Mouse (Mus musculus) limb, embryonic 13.5 days (tissue): ENCODE measurements around the gene Eif4e2. TPM values are rescaled to one million over a fixed set of nuclear protein-coding genes. Genes with fewer than 3 reads are reported as not detected.

ENCODE experiments used
- ATAC-seq: fragments of 200-750 bp; cut with Nextera tagmentation; 2 replicates; pipeline ENCODE4 v1.8.0; 2017; ENCODE audit warnings: low read depth, moderate number of reproducible peaks, moderate TSS enrichment; ENCODE audit not compliant: low FRiP score
- H3K27ac ChIP-seq: fragments of 300-500 bp; sonication (generic); 2 replicates; pipeline ENCODE4 v1.5.1; 2015; ENCODE audit warnings: inconsistent platforms, mild to moderate bottlenecking, moderate library complexity
- H3K27me3 ChIP-seq: fragments of 300-500 bp; sonication (generic); 2 replicates; pipeline ENCODE4 v1.6.1; 2015; ENCODE audit warnings: mild to moderate bottlenecking, inconsistent platforms
- H3K36me3 ChIP-seq: fragments of 300-500 bp; sonication (generic); 2 replicates; pipeline ENCODE4 v1.6.1; 2015; ENCODE audit warnings: inconsistent platforms, mild to moderate bottlenecking, moderate library complexity
- H3K4me1 ChIP-seq: fragments of 300-500 bp; sonication (generic); 2 replicates; pipeline ENCODE4 v1.6.1; 2015; ENCODE audit warnings: inconsistent platforms
- H3K4me2 ChIP-seq: fragments of 300-500 bp; sonication (generic); replicated peaks from 2 replicates; pipeline ENCODE4 v1.6.1; 2015; ENCODE audit warnings: inconsistent platforms, mild to moderate bottlenecking, moderate library complexity
- H3K4me3 ChIP-seq: fragments of 300-500 bp; sonication (generic); 2 replicates; pipeline ENCODE4 v1.5.1; 2015; ENCODE audit warnings: moderate library complexity, mild to moderate bottlenecking, inconsistent platforms
- H3K9ac ChIP-seq: fragments of 300-500 bp; sonication (generic); 2 replicates; pipeline ENCODE4 v1.6.1; 2015; ENCODE audit warnings: mild to moderate bottlenecking, inconsistent platforms
- H3K9me3 ChIP-seq: fragments of 300-500 bp; sonication (generic); 2 replicates; pipeline ENCODE4 v1.6.1; 2016; ENCODE audit warnings: inconsistent platforms
- WGBS: fragments of 180-500 bp; shearing (Covaris S2); methylation state at CpG from one replicate; pipeline ENCODE4 v1.1.7; 2015; 5-methylcytosine and 5-hydroxymethylcytosine counted together
- polyA plus RNA-seq: library from polyadenylated mRNA; unstranded; fragments of >200 nt; fragmentation: Nextera tagmentation; extraction: Ambion mirVana; gene quantifications from 2 replicates; pipeline ENCODE4 v1.2.1, GENCODE M21; 2015

Eif4e2 gene
- polyA plus RNA-seq, 1 experiment from 2014 or later = 178 TPM

DNA sequence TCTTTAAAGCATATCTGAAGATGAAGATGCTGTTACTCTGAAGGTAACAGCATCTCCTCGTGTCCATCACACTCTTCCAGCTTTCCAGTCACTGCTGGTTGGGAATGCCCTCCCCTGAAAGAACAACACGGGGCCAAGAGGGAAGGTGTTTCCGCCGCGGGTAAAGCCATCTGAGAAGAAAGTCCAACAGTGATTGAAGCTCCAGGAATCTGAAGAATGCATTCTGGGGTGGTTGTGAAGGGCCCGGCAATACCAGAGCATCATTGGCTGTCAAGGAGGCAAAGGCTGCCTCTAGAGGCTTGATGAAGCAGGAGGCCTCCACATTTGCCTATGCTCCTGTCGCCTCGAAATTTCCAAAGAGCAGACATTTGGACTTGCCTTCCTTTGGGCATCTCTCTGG, 25.3 kb downstream of the Eif4e2 start:
- Histone ChIP-seq H3K9ac (no peak overlapping the region), H3K4me3 (no peak overlapping the region), H3K36me3 (peaks cover 49% of the 10 kb centered on the region), H3K4me1 (no peaks in the 10 kb centered on the region), H3K4me2 (no peak overlapping the region), H3K27me3 (no peaks in the 10 kb centered on the region), H3K9me3 (no peaks in the 10 kb centered on the region), H3K27ac (no peak overlapping the region)
- no peak for ATAC-seq
- WGBS = 76% methylated on average over 8 of the region's 8 CpGs

DNA sequence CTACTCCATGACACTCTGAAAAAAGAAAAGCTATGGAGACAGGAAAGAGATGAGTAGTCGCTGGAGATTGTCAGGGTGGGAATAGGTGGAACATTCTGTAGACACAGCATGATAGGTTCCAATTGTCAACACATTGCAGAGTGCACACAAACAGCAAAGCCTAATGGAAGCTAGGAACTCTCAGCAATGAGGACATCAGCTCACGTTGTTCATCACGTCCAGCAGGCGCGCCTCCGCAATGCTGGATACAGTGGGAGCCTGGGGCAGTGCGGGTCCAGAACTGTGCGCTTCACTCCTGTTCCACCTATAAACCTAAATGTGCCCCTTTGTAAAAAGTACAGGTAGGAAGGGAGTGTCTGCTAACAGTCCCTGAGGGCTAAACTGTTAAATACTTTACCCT, 29.3 kb downstream of the Eif4e2 start:
- 81% methylated on average over 8 of the region's 8 CpGs for WGBS
- H3K27me3 ChIP-seq = no peaks in the 10 kb centered on the region
- H3K9ac ChIP-seq = no peak overlapping the region
- peaks cover 13% of the 10 kb centered on the region for H3K36me3 ChIP-seq
- H3K27ac ChIP-seq = no peak overlapping the region
- H3K9me3 ChIP-seq = no peaks in the 10 kb centered on the region
- H3K4me1 ChIP-seq = 0 out of 2 replicates have a peak, but pooled peaks cover 2% of the 10 kb centered on the region
- no peak overlapping the region for H3K4me2 ChIP-seq
- no peak overlapping the region for H3K4me3 ChIP-seq
- ATAC-seq = no peak

DNA sequence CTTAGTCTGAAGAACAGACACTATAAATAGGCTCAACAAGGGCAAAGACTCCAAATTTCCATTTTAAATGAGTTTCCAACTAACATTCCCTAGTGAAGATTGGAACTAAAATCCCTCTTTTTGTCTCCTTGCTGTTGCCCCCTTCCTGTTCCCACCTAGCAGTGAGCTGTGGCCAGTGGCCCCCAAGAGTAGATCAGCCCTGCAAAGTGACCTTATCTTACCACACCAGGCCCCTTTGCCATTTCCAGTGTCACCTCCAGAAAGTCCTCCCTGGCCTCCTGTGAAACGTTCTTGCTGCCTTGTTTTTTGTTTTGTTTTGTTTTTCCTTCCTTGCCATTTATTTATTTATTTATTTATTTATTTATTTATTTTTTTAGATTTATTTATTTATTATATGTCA, 31.7 kb downstream of the Eif4e2 start:
- no peaks in the 10 kb centered on the region for H3K36me3 ChIP-seq
- no peak overlapping the region for H3K27ac ChIP-seq
- H3K9ac ChIP-seq = no peak overlapping the region
- no peaks in the 10 kb centered on the region for H3K27me3 ChIP-seq
- H3K4me2 ChIP-seq = no peak overlapping the region
- 0 out of 2 replicates have a peak, but pooled peaks cover 2% of the 10 kb centered on the region for H3K4me1 ChIP-seq
- H3K9me3 ChIP-seq = no peaks in the 10 kb centered on the region
- 40% methylated on average over 1 of the region's 1 CpGs for WGBS
- H3K4me3 ChIP-seq = no peak overlapping the region
- no peak for ATAC-seq

DNA sequence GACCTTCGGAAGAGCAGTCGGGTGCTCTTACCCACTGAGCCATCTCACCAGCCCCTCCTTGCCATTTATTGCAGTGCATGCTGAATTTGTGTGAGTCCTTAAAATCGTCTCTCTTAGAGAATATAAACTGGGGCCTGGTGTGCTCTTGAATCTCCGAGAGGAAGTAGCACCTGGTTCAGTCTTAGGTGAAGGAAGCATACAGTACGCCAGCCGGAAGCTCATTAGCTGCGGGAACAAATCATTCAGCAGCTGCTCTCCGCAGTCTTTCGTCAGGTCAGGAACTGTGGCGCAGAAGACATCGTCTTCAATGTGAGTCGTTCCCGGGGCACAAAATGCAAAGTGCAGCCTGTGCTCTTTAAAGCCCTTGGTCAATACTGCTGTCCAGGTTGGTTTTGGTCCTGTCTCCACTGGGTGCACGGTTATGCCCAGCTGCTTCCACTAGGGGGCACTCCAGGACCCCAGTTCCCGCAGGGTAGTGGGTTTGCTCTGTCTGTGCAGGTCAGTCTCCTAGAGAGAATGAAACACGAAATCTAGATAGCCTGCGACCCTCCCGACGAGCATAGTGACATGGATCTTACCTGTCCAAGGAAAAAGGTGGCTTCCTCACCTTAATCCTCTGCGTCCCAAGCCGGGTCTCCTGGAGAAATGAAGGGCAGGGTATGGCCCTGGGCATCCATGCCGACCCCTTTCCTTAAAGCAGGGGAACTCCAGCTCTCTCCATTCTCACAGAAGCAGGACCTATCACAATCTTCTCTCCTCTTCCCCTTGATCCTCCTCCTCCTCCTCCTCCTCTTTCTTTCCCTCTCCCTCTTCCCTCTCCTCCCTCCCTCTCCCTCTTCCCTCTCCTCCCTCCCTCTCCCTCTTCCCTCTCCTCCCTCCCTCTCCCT, 32.5 kb downstream of the Eif4e2 start:
- H3K4me2 ChIP-seq = peak overlapping the region; percentile 48
- WGBS = 23% methylated on average over 22 of the region's 22 CpGs
- no peaks in the 10 kb centered on the region for H3K36me3 ChIP-seq
- H3K9me3 ChIP-seq = no peaks in the 10 kb centered on the region
- H3K4me1 ChIP-seq = 0 out of 2 replicates have a peak, but pooled peaks cover 2% of the 10 kb centered on the region
- H3K9ac ChIP-seq = no peak overlapping the region
- no peak overlapping the region for H3K27ac ChIP-seq
- no peaks in the 10 kb centered on the region for H3K27me3 ChIP-seq
- peak; percentile 79 for ATAC-seq
- peak overlapping the region; percentile 5; the same call in 1 of the 2 replicates for H3K4me3 ChIP-seq

DNA sequence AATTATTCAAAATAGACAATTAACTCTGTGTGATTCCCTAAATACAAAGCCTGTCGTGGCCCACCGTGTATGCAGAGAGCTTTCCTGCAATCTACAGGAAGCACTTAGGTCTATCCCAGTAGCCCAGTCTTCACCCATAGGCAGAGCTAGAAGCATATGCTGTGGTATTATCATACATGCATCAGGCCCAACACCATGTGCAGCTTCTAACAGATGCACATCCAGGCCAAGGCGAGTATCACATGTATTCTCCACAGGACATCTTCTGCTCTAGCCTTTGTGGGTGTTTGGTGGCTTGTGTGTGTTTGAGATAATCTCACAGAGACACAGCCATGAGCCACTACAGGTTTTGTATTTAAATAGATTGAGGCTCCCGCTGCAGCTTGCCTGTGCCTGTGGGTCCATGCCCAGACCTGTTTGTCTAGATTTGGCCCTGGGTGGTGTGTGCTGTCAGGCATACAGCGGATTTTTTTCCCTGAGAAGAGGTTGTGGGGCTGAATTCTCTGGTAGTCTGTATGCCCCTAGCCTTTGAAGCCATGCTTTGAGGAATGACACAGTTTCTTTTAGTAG, 38.4 kb downstream of the Eif4e2 start:
- 76% methylated on average over 5 of the region's 5 CpGs for WGBS
- Histone ChIP-seq H3K4me1 (no peaks in the 10 kb centered on the region), H3K4me2 (no peak overlapping the region), H3K27ac (no peak overlapping the region), H3K4me3 (no peak overlapping the region), H3K27me3 (0 out of 2 replicates have a peak, but pooled peaks cover 2% of the 10 kb centered on the region), H3K9ac (no peak overlapping the region), H3K36me3 (no peaks in the 10 kb centered on the region), H3K9me3 (no peaks in the 10 kb centered on the region)
- ATAC-seq = no peak

DNA sequence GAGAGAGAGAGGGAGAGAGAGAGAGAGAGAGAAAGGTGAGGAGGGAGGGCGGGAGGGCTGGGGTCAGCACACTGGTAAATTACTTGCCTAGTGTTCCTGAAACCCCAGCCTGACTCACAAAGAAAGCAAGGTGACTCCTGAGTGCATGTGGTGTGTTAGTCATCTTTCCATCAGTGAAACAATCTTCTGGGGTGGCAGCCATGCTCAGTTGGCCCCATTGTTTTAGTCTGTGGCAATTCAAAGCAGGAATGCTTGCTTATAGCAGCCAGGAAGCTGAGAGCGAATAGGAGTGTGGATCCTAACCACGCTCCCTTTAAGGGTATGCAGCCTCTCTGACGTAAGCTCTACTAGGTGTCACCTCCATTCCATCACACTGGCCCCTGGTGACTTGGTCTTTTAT, 41.5 kb downstream of the Eif4e2 start:
- Histone ChIP-seq H3K27me3 (peaks cover 30% of the 10 kb centered on the region), H3K36me3 (no peaks in the 10 kb centered on the region), H3K9ac (no peak overlapping the region), H3K9me3 (no peaks in the 10 kb centered on the region), H3K27ac (no peak overlapping the region), H3K4me1 (no peaks in the 10 kb centered on the region), H3K4me2 (no peak overlapping the region), H3K4me3 (no peak overlapping the region)
- WGBS = 60% methylated on average over 4 of the region's 4 CpGs
- no peak for ATAC-seq

DNA sequence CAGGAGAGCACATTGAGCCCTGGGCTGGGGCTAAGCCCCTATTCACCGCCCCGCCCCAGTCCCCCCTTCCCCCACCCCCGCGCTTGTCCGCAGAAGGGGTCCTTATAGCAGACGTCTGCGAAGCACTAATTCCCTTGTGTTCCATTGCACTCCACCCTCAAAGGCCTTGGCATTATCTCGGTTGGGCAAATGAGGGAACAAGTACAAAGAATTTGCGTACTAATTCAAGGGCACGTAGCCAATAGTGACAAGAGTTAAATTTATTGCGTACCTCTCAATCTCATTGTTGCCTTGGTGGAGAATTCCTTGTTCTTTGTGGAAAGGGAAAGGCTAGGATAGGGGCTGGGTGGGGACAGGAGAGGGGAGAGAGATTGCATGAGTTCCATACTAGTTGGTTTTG, 44.0 kb downstream of the Eif4e2 start:
- Histone ChIP-seq H3K36me3 (no peaks in the 10 kb centered on the region), H3K9ac (no peak overlapping the region), H3K4me2 (no peak overlapping the region), H3K4me3 (no peak overlapping the region), H3K9me3 (no peaks in the 10 kb centered on the region), H3K4me1 (no peaks in the 10 kb centered on the region), H3K27me3 (peaks cover 54% of the 10 kb centered on the region), H3K27ac (no peak overlapping the region)
- 17% methylated on average over 11 of the region's 11 CpGs for WGBS
- ATAC-seq = no peak

DNA sequence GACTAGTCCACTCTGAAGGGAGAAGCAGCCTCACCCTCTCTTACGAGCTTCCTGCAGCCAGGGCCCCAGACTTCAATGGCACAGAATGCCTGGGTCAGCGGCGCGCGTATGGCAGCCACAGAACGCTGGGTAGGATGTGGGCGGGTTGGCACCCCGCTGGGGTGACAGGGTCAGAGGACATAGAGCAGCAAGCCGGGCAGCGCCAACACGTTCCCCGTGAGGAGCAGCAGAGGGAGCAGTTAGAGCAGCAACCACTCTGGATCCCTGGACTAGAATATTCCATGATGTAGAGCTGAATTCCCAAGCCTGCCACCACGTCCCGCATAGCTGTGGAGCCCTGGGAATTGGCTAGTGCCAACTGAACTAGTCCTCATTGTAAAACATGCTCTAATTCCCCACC, 44.8 kb downstream of the Eif4e2 start:
- H3K4me2 ChIP-seq = no peak overlapping the region; the same call in 1 of the 2 replicates
- H3K36me3 ChIP-seq = no peaks in the 10 kb centered on the region
- H3K9me3 ChIP-seq = no peaks in the 10 kb centered on the region
- H3K4me1 ChIP-seq = no peaks in the 10 kb centered on the region
- H3K27me3 ChIP-seq = peaks cover 62% of the 10 kb centered on the region
- ATAC-seq = no peak
- 10% methylated on average over 14 of the region's 14 CpGs for WGBS
- H3K27ac ChIP-seq = no peak overlapping the region
- no peak overlapping the region for H3K4me3 ChIP-seq
- H3K9ac ChIP-seq = no peak overlapping the region

DNA sequence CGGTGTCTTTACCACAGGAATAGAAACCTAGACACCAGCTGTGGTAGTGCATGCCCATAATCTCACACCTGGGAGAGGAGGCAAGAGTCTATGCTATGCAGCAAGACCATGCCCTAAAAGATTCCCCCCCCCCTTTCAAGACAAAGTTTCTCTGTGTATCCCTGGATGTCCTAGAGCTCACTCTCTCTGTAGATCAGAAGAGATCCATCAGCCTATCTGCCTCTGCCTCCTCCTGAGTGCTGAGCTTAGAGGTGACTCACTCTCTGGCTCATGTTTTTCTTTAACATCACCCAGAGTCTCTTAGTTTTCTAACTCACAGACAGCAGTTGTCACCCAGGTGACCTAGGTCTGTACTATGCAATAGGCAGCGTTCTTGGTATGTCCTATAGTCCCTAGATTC, 45.6 kb downstream of the Eif4e2 start:
- ATAC-seq = no peak
- Histone ChIP-seq H3K27ac (no peak overlapping the region), H3K27me3 (peaks cover 70% of the 10 kb centered on the region), H3K4me3 (no peak overlapping the region), H3K9ac (no peak overlapping the region), H3K4me2 (no peak overlapping the region), H3K4me1 (peaks cover 5% of the 10 kb centered on the region), H3K9me3 (no peaks in the 10 kb centered on the region), H3K36me3 (no peaks in the 10 kb centered on the region)
- 73% methylated on average over 2 of the region's 2 CpGs for WGBS

DNA sequence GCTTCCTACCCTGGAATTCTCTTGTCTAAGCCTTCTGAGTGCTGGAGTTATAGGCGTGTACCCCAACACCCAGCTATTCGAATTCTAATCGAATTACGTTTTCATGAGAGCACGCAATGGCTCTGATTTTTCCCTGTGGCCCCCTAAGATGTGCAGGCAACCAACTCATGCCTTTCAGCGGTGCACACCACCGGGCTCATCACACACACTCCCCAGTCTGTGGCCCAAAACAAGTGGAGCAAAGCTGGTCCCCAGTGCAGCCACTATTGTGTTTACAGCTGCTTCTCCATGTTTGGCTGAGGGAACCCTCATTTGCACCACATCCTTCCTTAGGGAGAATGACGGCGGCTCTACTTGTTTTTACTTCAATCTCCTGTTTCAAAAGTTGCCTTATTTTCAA, 49.5 kb downstream of the Eif4e2 start:
- no peak overlapping the region for H3K27ac ChIP-seq
- no peak overlapping the region for H3K9ac ChIP-seq
- no peak overlapping the region for H3K4me3 ChIP-seq
- no peak for ATAC-seq
- H3K27me3 ChIP-seq = peaks cover 94% of the 10 kb centered on the region
- H3K36me3 ChIP-seq = no peaks in the 10 kb centered on the region
- peaks cover 22% of the 10 kb centered on the region for H3K4me1 ChIP-seq
- H3K9me3 ChIP-seq = no peaks in the 10 kb centered on the region
- H3K4me2 ChIP-seq = no peak overlapping the region
- WGBS = 6% methylated on average over 9 of the region's 9 CpGs

DNA sequence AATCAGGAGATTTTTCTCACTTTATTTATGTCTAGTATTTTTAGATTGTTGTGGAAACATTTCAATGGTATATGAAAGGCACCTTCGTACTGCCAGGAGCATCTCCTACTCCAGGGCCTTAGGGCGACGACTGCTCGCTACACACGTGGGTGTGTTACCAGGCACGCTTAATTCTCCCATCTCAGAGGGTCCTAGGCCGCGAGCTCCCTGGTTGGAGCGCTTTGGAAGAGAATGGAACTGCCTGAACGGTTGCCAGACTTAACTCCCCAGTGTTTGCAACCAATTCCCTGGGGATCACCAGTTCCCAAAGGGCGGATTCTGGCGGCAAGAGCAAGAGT, 50.1 kb downstream of the Eif4e2 start:
- peak overlapping the region; percentile 68; the same call in 1 of the 2 replicates for H3K9ac ChIP-seq
- peak overlapping the region; percentile 54 for H3K4me3 ChIP-seq
- ATAC-seq = no peak
- peak overlapping the region; percentile 98 for H3K4me2 ChIP-seq
- WGBS = 3% methylated on average over 12 of the region's 12 CpGs
- H3K4me1 ChIP-seq = peaks cover 22% of the 10 kb centered on the region
- H3K27ac ChIP-seq = no peak overlapping the region
- H3K27me3 ChIP-seq = peaks cover 94% of the 10 kb centered on the region
- H3K36me3 ChIP-seq = no peaks in the 10 kb centered on the region
- no peaks in the 10 kb centered on the region for H3K9me3 ChIP-seq

DNA sequence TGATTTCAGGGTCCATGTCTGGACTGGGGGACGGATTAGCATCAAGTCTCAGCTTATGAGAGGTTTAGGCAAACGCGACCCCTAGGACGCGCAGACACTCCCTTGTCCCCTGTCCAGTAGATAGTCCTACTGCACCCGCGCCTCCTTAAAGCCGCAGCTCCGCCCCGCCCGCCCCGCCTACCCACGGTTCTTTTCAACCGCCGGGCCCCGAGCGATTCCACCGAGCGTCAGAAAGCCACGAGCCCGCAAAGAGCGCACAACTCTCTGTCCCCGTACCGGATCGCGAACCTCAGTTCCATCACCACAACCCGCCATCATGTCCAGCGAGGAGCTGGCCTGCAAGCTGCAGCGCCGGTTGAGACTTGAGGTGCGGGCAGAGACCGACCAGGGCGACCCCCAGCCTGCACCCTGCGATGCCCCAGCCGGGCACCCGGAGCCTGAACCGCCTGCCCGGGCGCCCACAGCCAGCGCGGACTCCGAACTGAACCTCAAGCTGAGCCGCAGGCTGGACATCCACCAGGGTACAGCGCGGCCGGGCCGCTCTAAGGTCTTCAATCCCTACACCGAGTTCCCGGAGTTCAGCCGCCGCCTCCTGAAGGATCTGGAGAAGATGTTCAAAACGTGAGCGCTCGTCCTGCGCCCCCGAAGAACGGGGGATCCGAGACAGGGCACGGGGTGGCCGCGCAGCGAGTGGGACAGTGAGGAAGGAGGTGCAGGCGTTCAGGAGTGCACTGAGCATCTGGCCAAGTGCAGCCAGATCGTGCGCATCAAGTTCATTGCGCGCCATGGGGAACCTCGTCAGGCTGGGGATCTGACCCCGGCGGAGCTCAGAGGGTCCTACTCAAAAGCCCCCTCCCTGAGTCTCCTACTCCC, 50.7 kb downstream of the Eif4e2 start, which contains the start of gene Efhd1:
Gene Efhd1 (plus strand): TSS at position 230 of the 873 bp plus-strand sequence.
- H3K4me1 ChIP-seq = peaks cover 22% of the 10 kb centered on the region
- peaks cover 91% of the 10 kb centered on the region for H3K27me3 ChIP-seq
- no peaks in the 10 kb centered on the region for H3K36me3 ChIP-seq
- no peaks in the 10 kb centered on the region for H3K9me3 ChIP-seq
- H3K27ac ChIP-seq = no peak within 1 kb of the TSS
- H3K4me2 ChIP-seq = peak within 1 kb of the TSS; percentile 98
- peak within 1 kb of the TSS; percentile 68 for H3K9ac ChIP-seq
- peak within 1 kb of the TSS; percentile 54 for H3K4me3 ChIP-seq
- under 1% methylated on average over 70 of the region's 70 CpGs for WGBS
- ATAC-seq = peak; percentile 64
